Mouse (Mus musculus) urinary bladder, postnatal 36 days (tissue): ENCODE results near the gene Neu2.

Source experiments
- DNase-seq, 2 experiments: peaks; one replicate each; pipeline ENCODE4 v3.0.0; 2022; ENCODE audit warnings: low spot score in 2 of 2, mixed read lengths in 1 of 2

Neu2 gene

DNA sequence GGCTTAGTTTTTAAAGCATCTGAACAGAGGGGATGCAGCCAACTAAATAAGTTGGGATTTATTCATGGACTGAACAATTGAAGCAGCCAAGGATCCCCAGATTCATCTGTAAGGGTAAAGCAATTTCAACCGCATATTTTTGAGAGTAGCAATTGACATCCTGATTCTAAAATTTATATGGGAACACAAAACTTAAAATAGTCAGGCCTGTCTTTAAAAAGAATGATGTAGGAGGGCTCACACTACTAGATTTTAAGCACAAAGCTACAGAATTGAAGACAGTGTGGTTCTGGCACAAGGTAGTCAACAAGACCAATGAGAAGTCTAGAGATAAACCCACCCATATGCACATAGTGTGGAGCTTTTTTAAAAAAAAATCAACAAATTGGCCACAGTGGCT, 27.3 kb downstream of the Neu2 start:
- no peak for DNase-seq

DNA sequence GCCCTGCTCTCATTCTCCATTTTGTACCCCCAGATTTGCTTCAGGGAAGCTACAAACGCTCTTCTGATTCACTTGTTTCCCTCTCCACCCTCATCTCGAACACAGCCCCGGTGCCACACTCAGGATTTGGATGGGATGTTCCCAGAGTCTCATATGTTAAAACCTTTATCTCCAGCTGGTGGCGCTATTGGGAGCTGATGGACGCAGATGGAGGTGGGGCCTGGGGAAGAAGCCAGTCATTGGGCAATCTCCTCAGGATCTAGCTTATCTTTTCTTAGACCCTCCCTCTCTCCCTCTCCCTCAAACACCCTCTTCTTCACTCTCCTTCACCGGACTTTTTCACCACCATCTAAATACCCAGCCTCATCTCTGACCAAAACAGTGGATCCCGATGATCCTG, 31.9 kb downstream of the Neu2 start:
- peak; percentile 15 to 25 for DNase-seq

DNA sequence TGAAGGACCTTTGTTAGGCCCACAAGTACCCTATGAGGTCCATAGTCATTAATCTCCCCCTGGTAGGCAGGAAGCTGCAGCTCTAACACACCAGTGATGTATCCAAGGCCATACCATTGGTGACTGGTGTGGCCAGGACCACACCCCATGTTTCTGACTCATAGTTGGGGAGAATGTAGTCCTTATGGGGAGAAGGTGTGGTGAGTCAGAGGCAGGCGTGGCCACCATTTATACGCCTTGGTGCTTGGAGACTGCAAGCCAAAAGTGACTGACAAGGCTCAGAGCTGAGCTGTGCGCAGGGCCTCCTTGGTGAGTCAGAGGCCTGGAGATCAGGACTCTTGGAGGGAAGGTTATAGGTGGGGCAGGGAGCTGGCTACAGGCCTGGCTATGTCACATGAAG, 41.3 kb downstream of the Neu2 start:
- peak; percentile 20 to 25 for DNase-seq

DNA sequence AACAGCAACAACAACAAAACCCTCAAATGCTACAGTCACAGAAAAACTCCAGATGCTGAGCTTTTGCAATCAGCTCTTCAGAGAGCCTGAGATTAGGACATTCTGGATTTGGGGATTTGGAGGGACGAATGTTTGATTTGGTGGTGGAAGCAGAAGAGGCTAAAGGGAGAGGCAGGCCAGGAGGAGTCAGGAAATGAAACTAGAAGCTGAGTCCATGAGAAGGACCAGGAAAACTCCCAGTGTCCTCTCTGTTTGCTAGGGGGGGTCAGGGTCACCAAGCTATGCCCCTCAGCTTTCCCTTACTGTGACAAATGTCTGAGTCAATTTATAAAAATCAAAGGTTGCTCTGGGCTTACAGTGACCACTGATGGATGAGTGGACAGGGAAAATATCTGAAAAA, 43.9 kb downstream of the Neu2 start:
- no peak for DNase-seq

DNA sequence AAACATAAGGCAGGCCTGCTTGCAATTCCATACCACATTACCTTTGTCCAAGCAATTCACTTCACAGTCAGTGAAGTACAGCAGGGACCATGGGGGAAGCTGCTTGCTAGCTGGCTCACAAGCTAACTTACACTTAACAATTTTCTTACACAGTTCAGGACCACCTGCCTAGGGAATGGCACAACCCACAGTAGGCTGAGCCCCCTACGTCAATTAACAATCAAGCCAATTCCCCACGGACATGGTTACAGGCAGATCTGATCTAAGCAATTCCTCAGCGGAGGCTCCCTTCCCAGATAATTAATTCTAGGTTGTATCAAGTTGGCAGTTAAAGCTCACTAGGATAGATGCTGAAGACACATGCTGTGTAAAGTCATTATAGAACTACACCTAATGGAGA, 53.3 kb downstream of the Neu2 start:
- no peak for DNase-seq

DNA sequence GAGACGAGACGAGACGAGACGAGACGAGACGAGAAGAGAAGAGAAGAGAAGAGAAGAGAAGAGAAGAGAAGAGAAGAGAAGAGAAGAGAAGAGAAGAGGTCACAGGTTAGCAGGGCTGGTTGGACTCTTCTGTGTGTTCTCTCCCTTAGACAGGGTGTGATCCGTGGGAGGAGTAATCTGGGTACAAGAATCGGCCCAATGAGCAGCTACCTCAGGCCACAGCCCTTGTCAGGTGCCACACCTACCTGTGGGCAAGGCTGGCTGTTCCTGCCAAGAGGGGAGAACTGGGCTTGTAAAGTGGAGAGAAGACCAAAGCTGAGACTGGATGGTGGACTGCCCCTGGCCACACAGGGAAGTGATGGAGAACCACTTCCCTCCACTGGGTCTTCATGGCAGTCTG, 56.1 kb downstream of the Neu2 start:
- DNase-seq = no peak

DNA sequence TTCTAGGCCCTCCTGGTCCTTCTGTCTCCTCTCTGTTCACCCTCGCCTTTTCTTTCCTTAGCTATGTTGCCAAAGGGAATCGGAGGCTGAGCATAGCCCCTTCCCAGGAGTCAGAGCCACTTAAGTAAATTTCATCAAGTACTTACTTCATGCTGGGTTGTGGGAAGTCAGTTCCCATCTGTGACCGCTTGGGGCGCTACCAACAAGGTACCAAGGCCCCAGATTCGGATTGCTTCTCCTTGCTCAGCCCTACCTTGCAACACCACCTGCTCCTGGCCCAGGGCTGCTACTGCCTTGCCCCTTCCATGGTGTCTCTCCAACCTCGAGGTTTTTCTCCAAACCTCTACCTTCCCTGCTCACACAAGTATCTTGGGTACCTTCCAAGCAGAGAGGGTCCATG, 58.7 kb downstream of the Neu2 start:
- DNase-seq = no peak

DNA sequence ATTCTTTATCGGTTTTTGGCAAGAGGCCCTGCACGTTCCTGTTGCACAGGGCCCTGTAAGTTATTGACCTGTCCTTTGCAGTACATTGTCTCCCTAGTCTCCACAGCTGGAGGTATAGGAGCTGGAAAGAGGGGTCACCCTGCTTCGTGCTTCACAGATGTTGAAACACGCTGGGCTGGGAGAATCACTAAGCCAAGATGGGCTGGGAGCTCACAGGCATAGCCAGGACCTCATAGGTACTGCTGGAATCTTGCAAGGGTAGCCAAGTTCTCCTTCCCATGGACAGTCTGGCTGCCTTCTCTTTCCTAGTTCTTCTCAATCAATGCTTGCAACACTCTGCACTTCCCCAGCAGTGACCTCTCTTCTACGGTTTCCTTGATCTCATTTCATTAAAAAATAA, 63.6 kb downstream of the Neu2 start:
- DNase-seq = no peak

DNA sequence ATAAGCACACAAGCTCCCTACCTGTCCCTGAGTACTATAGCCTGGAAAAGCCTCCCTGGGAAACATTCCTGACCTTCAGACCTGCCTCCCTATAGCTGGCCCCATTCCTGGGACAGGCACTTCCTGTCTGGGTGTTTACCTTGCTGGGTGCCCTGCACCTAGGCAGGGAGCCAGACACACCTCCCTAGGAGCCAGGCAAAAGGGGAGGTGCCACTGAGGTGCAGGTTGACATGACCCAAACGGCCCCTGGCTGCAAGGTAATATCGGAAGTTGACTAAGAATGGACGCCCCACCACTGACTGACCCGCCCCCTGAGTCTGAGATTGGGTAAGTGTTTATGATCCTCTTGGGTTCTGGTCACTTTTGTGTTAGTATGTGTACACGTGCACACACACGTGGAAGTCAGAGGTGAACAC, 64.1 kb downstream of the Neu2 start, which contains the start of gene Ngef:
TSS of gene Ngef (minus strand) at position 71 of the 416 bp plus-strand sequence.
- DNase-seq = peak; percentile 35 to 58

DNA sequence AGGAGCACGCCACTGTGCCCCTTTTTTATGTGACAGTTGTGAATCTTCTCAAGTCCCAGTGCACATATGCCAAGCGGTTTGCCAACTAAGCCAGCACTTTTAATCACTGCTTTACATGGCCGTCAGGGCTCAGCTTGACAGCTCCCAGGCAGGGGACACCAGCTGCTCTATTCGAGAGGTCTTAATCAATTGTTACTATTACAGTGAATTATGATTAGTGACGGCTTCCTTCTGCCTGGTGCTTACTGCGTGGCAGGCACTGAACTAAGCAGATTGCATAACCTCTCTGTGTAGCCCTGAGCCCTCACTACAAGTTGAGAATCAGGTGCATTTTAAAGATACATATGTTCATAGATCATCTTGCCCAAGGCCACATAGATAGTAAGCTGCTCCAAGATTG, 64.7 kb downstream of the Neu2 start:
- no peak for DNase-seq

DNA sequence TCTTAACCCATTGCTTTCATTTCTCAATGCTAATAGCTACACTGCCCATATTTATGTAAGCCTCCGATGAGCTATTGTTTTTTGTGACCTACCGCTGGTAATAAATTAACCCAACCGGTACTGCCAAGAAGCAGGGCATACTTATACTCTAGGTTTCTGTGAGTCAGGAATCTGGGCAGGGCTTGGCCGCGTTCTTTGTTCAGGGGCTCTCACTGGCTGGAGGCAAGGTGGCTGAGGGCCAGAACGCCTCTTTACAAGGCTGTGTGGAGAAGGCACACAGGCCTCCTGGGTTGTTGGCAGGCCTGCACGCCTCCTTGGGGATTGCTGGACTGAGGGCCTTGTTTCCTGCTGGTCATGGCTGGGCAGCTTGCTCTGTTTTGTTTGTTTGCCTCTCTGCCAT, 65.1 kb downstream of the Neu2 start:
- DNase-seq = peak; percentile 59 to 76

DNA sequence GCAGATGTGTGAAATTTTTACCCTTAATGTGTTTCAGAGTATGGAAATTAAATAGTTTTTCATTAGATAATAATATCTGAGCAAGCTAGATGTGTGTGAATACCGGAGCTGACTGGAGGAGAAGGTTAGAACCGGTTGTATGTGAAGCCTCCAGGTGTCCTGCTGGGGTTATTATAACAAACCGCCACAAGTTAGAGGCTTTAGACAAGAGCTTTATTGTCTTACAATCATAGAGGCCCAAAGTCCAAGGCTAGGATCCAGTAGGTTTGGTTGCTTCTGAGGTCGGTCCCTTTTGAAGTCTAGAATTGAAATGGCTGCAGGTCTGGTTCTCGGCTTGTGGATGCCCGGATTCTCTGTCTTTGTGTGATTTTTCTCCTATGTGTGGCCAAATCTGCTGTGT, 69.3 kb downstream of the Neu2 start:
- DNase-seq = no peak

DNA sequence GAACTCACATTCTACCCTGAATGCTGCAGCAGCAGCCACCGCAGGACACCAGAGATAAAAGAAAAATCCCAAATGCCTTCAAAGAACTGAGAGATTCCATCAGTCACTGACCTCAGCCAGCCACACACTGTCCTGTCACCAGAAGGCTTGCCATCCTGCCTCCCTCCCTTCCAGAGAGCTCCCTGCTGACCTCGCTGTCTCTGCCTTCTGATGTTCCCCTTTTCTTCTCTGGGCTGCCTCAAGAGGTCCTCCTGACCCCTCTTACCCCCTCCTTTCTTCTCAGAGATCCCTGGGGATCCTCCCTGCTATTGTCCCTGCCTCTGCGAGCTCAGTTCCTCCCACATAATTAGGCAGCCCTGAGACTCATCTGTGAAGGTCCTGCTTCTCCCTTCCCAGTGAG, 71.1 kb downstream of the Neu2 start:
- DNase-seq = no peak

DNA sequence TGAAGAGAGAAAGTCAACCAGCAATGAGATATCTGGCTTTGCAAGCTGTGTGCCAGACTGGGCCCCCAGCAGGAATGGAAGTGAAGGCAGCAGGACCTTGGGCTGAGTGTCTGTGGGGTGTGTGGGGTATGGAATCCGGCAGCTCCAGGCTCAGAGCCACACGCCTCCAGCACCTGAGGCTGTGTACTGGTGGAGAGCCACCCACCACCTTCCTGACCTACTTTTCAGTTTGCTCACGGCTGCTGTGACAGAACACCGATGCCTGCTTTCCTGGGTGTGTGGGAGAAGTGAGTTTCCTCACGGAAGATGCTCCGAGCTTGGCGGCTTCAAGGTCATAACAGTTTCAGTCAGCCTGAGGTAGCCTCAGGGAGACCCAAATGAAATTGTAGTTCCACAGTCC, 79.5 kb downstream of the Neu2 start:
- DNase-seq = no peak

DNA sequence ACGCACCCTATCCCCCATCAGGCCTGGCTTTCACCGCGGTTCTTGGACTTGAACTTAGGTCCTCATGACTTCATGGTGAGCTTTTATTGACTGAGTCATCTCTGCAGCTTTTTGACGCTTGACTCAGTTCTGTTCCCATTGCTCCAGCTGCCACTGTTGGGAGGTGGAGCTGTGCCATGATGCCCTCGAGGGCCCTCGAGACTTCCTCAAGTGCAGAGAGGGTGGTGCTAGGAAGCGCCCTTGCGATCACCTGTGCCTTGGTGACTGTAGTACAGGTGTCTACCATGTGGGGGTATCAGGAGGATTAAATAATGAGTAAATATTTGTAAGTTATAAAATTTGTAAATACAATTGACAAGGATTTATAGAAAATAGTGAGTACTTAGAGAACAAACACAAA, 80.3 kb downstream of the Neu2 start:
- no peak for DNase-seq

DNA sequence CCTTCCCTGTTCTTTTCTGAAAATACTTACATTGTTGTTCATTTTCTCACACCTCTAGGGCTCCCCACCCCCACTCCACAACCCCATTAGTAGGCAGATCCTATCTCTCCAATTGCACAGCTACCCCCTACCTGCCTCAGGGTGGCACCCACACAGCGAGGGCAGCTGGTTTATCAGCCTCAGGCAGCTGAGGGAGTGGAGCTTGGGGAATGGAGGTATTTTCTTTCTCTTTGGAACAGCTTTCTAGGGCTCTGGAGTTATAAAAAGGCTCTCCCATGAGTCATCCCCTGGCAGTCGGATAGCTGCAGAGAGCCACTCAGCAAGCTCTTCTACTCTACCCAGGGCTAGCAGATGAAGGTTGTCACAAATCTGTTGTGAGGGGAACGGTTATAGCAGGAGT, 84.6 kb downstream of the Neu2 start:
- DNase-seq = no peak

DNA sequence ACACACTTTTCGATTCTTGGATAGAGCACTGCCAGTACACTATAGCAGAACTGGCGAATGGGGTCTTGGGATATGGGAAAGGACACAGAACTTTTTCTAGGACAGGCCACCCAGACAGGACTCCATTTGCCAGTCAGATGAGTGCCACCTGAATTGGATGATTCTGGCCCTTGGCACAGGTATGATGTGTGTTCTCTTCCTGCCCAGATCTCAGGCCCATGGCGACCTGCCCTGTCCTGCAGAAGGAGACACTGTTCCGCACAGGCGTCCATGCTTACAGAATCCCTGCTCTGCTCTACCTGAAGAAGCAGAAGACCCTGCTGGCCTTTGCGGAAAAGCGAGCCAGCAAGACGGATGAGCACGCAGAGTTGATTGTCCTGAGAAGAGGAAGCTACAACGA, 85.0 kb downstream of the Neu2 start:
- no peak for DNase-seq

DNA sequence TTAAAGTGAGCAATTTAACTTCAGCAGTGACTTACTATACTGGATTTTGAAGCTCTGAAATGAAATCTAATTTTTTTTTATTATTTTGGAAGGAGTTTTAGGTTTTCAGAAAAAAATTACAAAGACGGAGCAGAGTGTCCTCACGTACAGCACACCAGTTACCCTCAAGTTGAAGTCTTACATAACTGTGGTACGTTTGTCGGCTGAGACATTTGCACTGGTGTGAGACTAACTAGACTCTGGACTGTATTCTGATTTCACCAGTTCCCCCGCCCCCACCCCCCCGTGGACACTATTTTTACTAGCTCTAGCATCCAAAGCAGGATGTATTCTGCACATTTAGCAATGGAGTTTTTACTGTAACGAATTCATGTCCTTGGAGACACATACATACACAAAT, 90.8 kb downstream of the Neu2 start:
- no peak for DNase-seq

DNA sequence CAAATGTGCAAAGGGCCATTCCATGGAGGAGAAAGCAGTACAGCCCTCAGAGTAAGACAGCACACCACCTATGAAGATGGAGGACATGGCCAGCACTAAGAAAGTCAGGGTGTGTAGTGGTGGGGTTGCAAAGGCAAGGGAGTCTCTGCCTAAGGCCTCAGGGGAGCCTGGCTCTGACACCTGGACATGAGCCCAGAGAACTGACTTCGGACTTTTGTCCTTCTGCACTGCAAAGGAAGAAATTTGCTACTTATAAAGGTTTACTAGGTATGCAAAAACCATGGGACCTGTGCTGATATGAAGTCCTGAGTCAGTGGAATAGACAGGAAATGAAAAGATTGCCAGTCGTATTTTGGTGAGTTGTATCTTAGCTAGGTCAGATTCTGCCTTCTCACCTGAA, 92.1 kb downstream of the Neu2 start:
- no peak for DNase-seq

DNA sequence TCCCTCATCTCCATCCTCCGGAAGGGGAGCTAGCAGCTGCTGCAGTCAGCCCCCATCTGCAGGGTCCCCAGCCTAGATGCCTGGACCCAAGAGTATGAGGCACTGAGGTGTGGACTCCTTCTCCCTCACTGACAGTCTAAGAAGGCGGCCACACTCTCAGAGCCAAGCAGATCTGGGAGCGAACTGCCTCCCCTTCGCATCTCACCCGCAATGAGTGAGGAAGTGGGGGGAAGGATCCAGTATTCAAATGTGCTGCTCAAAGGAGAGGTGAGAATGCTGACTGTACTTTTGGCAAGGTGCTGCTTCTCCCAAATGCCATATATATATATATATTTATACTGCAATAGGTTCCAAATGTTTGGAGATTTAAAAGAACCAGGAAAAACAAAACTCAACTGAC, 93.7 kb downstream of the Neu2 start:
- DNase-seq = no peak

DNA sequence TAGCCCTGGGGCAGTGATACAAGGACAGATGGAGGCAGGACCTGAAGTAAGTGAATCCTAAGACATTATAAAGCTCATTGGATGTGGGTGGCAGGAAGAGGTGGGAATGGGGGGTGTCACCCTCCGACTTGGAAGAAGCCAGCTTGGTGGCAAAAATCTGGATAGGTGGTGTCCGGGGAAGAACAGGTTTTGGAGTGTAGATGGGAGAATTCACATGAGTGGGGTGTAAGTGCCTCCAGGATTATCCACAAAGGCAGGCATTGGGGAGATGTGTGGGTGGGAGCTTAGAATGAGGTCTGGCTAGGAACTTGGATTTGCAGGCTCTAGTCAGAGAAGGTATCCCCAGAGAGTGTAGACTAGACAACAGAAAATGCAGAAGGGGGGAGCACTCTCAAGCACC, 95.6 kb downstream of the Neu2 start:
- DNase-seq = no peak

DNA sequence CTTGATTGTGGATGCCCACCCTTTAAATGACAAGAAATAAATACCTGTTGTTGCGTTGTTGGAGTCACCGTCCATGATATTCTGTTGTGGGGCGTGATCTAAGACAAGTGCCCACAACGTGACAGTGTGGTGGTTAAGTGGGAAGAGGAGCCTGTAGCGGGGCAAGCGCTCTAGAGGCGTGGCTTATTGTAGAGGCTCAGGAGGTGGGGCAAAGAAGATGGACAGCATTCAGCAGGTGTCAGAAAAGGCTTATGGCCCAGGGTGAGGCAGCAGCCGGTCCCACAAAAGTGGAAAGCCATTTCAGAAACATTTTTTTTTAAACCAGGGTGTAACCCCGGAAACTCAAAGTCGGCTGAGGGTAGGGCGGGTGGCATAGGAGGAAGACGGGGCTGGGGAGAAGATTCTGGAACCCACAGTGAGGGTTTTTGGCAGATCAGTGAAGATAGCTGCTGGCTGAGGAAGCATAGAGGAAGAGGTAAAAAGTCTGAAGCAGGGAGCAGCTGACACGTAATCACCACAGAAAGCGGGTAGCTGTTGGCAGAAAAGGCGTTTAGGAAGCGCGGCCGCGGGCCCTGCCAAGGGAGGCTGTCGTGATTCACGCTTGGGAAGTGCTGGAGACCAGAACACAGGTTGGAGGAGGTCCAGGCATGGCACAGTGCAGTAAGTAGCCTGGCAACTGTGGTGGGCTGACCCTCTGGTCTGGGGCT, 97.8 kb downstream of the Neu2 start:
- DNase-seq = peak in 1 of 2 experiments; percentile 40

DNA sequence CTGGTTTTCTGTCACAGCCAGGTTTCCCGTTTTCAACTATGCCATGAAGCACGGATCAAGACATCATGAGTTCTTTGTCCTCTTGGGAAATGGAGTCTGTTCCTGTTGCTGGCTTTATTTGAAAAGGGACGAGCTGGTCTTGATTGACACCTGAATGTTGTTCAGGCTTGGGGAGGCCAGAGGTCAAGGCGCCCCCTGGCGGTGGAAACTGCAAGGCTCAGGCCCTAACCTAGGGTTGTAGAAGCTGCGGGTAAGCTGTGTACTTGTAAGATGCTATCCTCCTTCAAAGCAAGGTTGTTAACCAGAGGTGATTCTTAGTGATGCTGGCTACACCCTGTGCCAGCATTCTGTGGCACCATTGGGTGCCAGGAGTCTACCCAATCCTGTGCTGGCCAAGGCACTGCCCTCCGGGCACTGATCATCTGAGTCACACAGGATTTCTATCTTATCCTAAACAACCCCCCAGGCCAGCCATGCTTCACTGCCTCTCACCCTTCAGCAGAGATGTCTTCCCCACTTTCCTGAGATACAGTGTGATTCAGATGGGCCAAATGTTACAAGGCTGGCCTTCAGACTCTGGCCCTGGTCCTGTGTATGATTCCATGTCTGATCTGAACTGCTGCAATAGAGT, 98.8 kb downstream of the Neu2 start:
- peak; percentile 49 to 63 for DNase-seq
